Mouse (Mus musculus) left cerebral cortex, adult 2 months (tissue): Measurements from ENCODE around the gene Srgap2. TPM values are rescaled to one million over a fixed set of nuclear protein-coding genes. Genes with fewer than 3 reads are reported as not detected.
"Not testable (repeated sequence)": the region's sequence is repeated elsewhere in the genome, so short reads cannot be mapped to it uniquely, and the experiment has no call there.

Experiments
- DNase-seq, 2 experiments: peaks; one replicate each; pipeline ENCODE4 v3.0.0; 2021 to 2022; ENCODE audit warnings: low spot score in 2 of 2, mixed read lengths in 1 of 2; ENCODE audit errors: extremely low spot score in 1 of 2
- H3K27ac ChIP-seq: fragments of 200-600 bp; 2 replicates; pipeline ENCODE4 v1.8.1; 2022
- H3K4me3 ChIP-seq: fragments of 200-600 bp; 2 replicates; pipeline ENCODE4 v1.8.1; 2022
- CTCF ChIP-seq: fragments of 200-600 bp; IDR thresholded peaks from 2 replicates; pipeline ENCODE4 v1.8.1; 2022; ENCODE audit warnings: antibody characterized with exemption, mild to moderate bottlenecking, moderate library complexity
- intact Hi-C: fragments of 180-260 bp; cut with DNase I; formaldehyde crosslinking; loops from one replicate; pipeline ENCODE4 v1.15.1; 2025
- long read RNA-seq, 2 experiments: library from polyadenylated mRNA; stranded (forward); transcript quantifications; one replicate each; pipeline ENCODE4 v2.0.0; 2021; ENCODE audit warnings: borderline mapping rate in 2 of 2
- total RNA-seq, 2 experiments: library from RNA; stranded (reverse); gene quantifications; 2 replicates each; pipeline ENCODE4 v1.2.3; 2021

The Srgap2 gene
- 10 to 100 TPM; 86.4 to 89.3 TPM for total RNA-seq
- long read RNA-seq, experiment 1, full-length matches to known transcripts, result 17 of 93 reads
- long read RNA-seq, experiment 1, partial matches to known transcripts, result 25 of 93 reads
- long read RNA-seq, experiment 1, other reads (novel, unspliced or antisense), result 51 of 93 reads
- long read RNA-seq, experiment 2, full-length matches to known transcripts, result 21 of 81 reads
- long read RNA-seq, experiment 2, partial matches to known transcripts, result 23 of 81 reads
- long read RNA-seq, experiment 2, other reads (novel, unspliced or antisense), result 37 of 81 reads

DNA sequence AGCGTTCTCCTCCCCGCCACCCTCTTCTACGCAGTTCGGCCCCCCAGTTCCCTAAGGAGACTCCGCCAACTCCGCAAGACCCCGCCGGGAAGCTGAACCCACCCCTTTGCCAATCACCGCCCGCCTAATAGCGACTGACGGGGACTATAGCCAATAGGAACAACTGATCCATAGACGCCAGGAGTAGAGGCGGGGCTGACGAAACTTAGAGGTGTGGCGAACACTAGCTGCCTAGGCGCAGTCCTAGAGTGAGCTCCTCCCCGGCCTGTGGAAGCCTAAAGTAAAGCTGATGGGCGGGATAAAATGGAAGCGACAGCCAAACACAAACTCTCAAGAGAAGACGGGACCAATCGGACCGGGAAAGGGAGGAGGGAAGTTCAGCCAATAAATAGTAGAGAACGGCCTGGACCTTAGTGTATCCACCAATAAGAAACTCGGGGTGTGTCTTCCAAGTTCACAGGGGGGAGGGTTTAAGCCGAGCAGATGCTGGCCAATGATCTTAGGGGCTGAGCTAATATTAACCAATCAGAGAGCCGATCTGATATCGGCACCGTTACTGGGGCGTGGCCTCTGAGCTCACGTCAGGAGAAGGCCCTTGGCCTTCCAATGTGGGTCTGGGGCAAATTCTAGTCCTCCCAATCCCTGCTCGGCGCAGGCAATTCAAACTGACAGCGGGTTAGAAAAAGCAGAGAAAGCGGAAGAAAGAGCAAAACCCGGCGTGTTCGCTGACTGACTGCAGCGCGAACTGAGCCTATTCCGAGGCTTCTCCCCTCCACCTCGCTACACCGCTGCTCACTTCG is at the start of gene Srgap2, which contains the start of gene Fam72a:
Srgap2 (minus strand) TSS at position 72 of the 800 bp plus-strand sequence.
Fam72a (plus strand) TSS at position 623 of the 800 bp plus-strand sequence.
- DNase-seq, result peak; percentile 98
- intact Hi-C loops, result loop anchor here (2.0 to 10.0 kb wide), 4 partner anchors 45 to 235 kb away; no protein-coding TSS in a partner anchor
- peak within 1 kb of the TSS; percentile 96 for H3K27ac ChIP-seq
- peak within 1 kb of the TSS; percentile 92 for H3K4me3 ChIP-seq
- no peak for TF ChIP-seq CTCF

- TF ChIP-seq CTCF, result no peak
- Histone ChIP-seq H3K27ac (no peak overlapping the region), H3K4me3 (no peak overlapping the region)
- DNase-seq, result no peak
- intact Hi-C loops, result no loop called here
These were observed 46.6 kb upstream of the Srgap2 start for GRCm38 (mm10) chr1:131573721-131574120.

- no peak overlapping the region for H3K27ac ChIP-seq
- H3K4me3 ChIP-seq, result no peak overlapping the region
- intact Hi-C loops, result no loop called here
- no peak for TF ChIP-seq CTCF
- no peak for DNase-seq
These were observed 43.2 kb upstream of the Srgap2 start for GRCm38 (mm10) chr1:131570391-131570790.

- no peak overlapping the region for H3K27ac ChIP-seq
- DNase-seq, result no peak
- no peak for TF ChIP-seq CTCF
- H3K4me3 ChIP-seq, result no peak overlapping the region
- intact Hi-C loops, result no loop called here
These were observed 42.6 kb upstream of the Srgap2 start for GRCm38 (mm10) chr1:131569721-131570120.

DNA sequence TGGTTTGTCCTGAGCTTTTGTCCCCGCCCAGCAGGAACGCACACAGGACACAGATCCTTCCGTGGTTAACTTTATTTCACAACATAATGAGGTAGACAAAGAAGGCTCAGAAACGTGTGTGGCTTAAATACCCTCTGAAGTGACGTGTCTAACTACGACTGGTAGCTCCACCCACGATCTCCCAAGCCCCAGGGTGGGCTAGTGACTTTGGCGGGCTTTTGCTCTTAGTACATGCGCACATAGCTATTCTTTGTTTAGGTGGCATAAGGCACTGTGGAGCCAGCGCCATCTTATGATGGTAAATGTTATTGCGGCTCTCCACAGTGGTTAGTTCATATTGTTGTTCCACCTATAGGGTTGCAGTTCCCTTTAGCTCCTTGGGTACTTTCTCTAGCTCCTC is 38.9 kb upstream of the Srgap2 start:
- H3K27ac ChIP-seq, H3K4me3 ChIP-seq, intact Hi-C loops, DNase-seq: not testable (repeated sequence)
- peak; percentile 43 for TF ChIP-seq CTCF

GRCm38 (mm10) chr1:131562081-131562480 is 34.9 kb upstream of the Srgap2 start:
- no peak for DNase-seq
- intact Hi-C loops, result no loop called here
- Histone ChIP-seq H3K27ac (no peak overlapping the region), H3K4me3 (no peak overlapping the region)
- TF ChIP-seq CTCF, result no peak

DNA sequence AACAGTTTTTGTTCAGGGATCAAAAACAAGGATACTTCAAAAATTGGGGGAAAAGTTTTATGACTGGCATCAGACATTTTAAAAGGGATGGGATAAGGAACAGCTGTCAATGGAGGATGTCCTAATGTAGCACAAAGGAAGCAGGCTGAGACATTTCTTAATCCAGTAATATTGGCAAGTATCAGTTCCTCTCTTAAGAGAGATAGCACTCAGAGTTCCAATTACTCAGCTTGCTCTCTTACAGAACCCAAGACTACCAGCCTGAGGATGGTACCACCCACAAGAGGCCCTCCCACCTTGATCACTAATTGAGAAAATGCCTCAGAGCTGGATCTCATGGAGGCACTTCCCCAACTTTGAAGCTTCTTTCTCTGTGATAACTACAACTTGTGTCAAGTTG is 33.3 kb upstream of the Srgap2 start:
- Histone ChIP-seq H3K4me3 (no peak overlapping the region), H3K27ac (no peak overlapping the region)
- DNase-seq, result no peak
- TF ChIP-seq CTCF, result no peak
- intact Hi-C loops, result no loop called here

GRCm38 (mm10) chr1:131555042-131555812 is 28.1 kb upstream of the Srgap2 start:
- intact Hi-C loops, result loop anchor here (2.0 kb wide), 1 partner anchor 264 kb away; no protein-coding TSS in a partner anchor
- peak; percentile 77 for TF ChIP-seq CTCF

GRCm38 (mm10) chr1:131553428-131553827 is 26.3 kb upstream of the Srgap2 start:
- TF ChIP-seq CTCF, result no peak
- Histone ChIP-seq H3K4me3 (no peak overlapping the region), H3K27ac (no peak overlapping the region)
- intact Hi-C loops, result no loop called here
- no peak for DNase-seq

More at GRCm38 (mm10) chr1:131555042-131555812, 28.1 kb upstream of the Srgap2 start:
- H3K27ac ChIP-seq, result peak overlapping the region; percentile 17; the same call in 1 of the 2 replicates
- peak; percentile 75 to 77 for DNase-seq
- H3K4me3 ChIP-seq, result no peak overlapping the region

DNA sequence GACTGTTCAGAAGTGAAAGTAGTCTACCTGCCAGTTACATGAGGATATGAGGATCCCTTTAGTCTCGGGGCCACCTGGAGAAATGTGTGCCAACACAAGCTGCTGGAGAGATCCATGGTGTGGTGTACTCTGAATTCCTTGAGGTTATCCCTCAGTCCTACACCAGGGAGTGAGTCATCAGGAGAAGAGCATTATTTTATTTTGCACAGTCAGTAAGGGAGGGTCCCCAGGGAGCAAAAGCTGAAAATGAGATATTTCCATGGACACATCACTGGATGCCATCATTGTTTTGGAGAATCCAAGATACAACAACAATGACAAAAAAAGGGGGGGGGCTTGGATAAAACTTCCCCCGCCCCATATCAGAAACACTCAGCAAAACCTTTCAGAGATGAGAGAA is 24.8 kb upstream of the Srgap2 start:
- Histone ChIP-seq H3K4me3 (no peak overlapping the region), H3K27ac (no peak overlapping the region)
- DNase-seq, result no peak
- TF ChIP-seq CTCF, result no peak
- intact Hi-C loops, result no loop called here

DNA sequence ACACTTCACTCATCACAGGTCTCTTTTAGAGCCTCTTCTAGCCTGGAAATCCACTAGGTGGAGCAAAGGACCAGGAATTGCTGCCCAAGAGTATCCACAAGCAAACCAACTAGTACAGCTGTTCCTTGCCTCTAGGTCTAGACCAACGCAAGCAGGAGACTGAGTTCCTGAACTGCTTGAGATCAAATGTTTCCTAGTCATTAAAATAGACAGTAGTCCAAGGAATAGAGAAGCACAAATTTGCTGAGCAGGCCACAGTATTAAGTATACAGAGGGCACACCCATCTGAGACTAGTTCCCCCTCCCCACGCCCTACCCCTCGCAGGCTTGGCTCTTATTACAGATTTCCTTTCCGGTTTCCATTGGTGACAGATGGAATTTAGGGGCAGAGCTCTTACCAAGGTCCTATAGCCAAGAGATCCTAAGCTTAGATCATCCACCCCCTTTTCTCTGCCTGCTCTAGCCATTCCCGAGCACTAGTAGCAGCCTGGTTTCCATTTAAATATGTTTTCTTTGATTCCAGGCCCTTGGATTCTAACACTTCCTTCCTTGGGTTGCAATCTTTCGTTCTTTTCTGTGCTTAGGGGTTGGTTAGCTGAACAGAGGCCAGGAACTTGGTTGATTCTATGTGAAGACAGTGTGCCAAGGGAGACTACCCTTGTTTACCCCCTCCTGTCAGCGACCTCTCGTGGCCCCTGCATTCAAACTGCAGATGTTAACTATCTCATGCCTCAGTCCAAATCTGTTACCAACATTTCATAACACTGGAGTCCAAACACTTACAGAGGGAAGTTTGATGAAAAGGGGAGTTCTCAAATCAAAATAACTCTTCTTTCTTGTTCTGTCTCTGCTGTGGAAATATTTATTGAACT is 21.6 kb upstream of the Srgap2 start:
- Histone ChIP-seq H3K4me3 (no peak overlapping the region), H3K27ac (no peak overlapping the region)
- intact Hi-C loops, result loop anchor here (5.0 kb wide), 1 partner anchor 109 kb away; no protein-coding TSS in a partner anchor
- peak; percentile 28 to 31 for DNase-seq
- TF ChIP-seq CTCF, result peak; percentile 69
